Mouse (Mus musculus): ENCODE measurements around the gene Gm29666. TPM values are rescaled to one million over a fixed set of nuclear protein-coding genes. Genes with fewer than 3 reads are reported as not detected.

The Gm29666 gene
- polyA plus RNA-seq (2012; fragmentation: generic; extraction: Trizol): under 1 TPM; 0.12 to 0.20 TPM

GRCm38 (mm10) chr15:84919938-84920337 is at the start of gene Gm29666:
TSS of gene Gm29666 (minus strand) at chr15:84920038.

GRCm38 (mm10) chr15:84922884-84923507 is 3.2 kb upstream of the Gm29666 start, which contains the start of gene Nup50:
TSS of gene Nup50 (plus strand) at chr15:84923411.

Other genes with a start within 250 kb of the Gm29666 start
- not detected for gene Arhgap8, start 200.0 kb downstream of the Gm29666 start, polyA plus RNA-seq (2012; fragmentation: generic; extraction: Trizol)
- gene Phf21b, start 64.0 kb downstream of the Gm29666 start, polyA plus RNA-seq (2012; fragmentation: generic; extraction: Trizol): under 1 TPM; 0.04 to 0.30 TPM
- gene Nup50, start 3.4 kb upstream of the Gm29666 start, polyA plus RNA-seq (2012; fragmentation: generic; extraction: Trizol): 10 to 100 TPM; 25.2 to 37.0 TPM
- gene 5031439G07Rik, start 68.5 kb upstream of the Gm29666 start, polyA plus RNA-seq (2012; fragmentation: generic; extraction: Trizol): 10 to 100 TPM; 34.9 to 38.6 TPM
- not detected for gene Upk3a, start 97.1 kb upstream of the Gm29666 start, polyA plus RNA-seq (2012; fragmentation: generic; extraction: Trizol)
- 10 to 100 TPM in 1 of 2 experiments, 1 to 10 TPM in 1; 2.7 to 17.2 TPM for gene Fam118a, start 108.9 kb upstream of the Gm29666 start, polyA plus RNA-seq (2012; fragmentation: generic; extraction: Trizol)
- gene Smc1b, start 211.9 kb upstream of the Gm29666 start, polyA plus RNA-seq (2012; fragmentation: generic; extraction: Trizol): not detected
- gene Ribc2, start 212.0 kb upstream of the Gm29666 start, polyA plus RNA-seq (2012; fragmentation: generic; extraction: Trizol): not detected